Mouse (Mus musculus) E14TG2a.4 (cell line): ENCODE results near the gene Cd9.

Source experiments
- CTCF ChIP-seq: conservative IDR thresholded peaks from 2 replicates; pipeline ENCODE4 v1.5.1; 2014; ENCODE audit warnings: low read length
- NANOG ChIP-seq: IDR thresholded peaks from 2 replicates; pipeline ENCODE4 v1.6.1; 2014; ENCODE audit warnings: borderline replicate concordance, low read length, mixed read lengths

- TF ChIP-seq CTCF (no peak), NANOG (no peak)
Observed at GRCm38 (mm10) chr6:125503186-125503802, 8.7 kb upstream of the Cd9 start.
